Mouse (Mus musculus) midbrain, embryonic 10.5 days (tissue): ENCODE measurements around the gene Celf2. TPM values are rescaled to one million over a fixed set of nuclear protein-coding genes. Genes with fewer than 3 reads are reported as not detected.
A peak's percentile ranks its signal among the peaks of the same experiment; 100 is the strongest.

Source experiments
- DNase-seq: peaks from one replicate; pipeline ENCODE4 v3.0.0-alpha.2; 2017; ENCODE audit warnings: low spot score
- H3K27ac ChIP-seq: fragments of 300-500 bp; sonication (generic); replicated peaks from 2 replicates; pipeline ENCODE4 v1.5.1; 2016; ENCODE audit warnings: mild to moderate bottlenecking
- H3K27me3 ChIP-seq: fragments of 300-500 bp; sonication (generic); 2 replicates; pipeline ENCODE4 v1.6.1; 2016; ENCODE audit warnings: low read depth, mild to moderate bottlenecking; ENCODE audit not compliant: poor library complexity, severe bottlenecking
- H3K36me3 ChIP-seq: fragments of 300-500 bp; sonication (generic); 2 replicates; pipeline ENCODE4 v1.6.1; 2016; ENCODE audit warnings: mild to moderate bottlenecking, moderate library complexity
- H3K4me1 ChIP-seq: fragments of 300-500 bp; sonication (generic); 2 replicates; pipeline ENCODE4 v1.6.1; 2016
- H3K4me3 ChIP-seq: fragments of 300-500 bp; sonication (generic); 2 replicates; pipeline ENCODE4 v1.5.1; 2016; ENCODE audit warnings: mild to moderate bottlenecking, moderate library complexity
- H3K9me3 ChIP-seq: fragments of 300-500 bp; sonication (generic); replicated peaks from 2 replicates; pipeline ENCODE4 v1.6.1; 2016; ENCODE audit warnings: mild to moderate bottlenecking
- WGBS: fragments of 180-500 bp; shearing (Covaris S2); methylation state at CpG from one replicate; pipeline ENCODE4 v1.1.7; 2016; 5-methylcytosine and 5-hydroxymethylcytosine counted together
- polyA plus RNA-seq: library from polyadenylated mRNA; unstranded; fragments of >200 nt; fragmentation: Nextera tagmentation; extraction: Ambion mirVana; gene quantifications from 2 replicates; pipeline ENCODE4 v1.2.1, GENCODE M21; 2016

Gene Celf2
- polyA plus RNA-seq, 1 experiment from 2014 or later, result 63.6 TPM

DNA sequence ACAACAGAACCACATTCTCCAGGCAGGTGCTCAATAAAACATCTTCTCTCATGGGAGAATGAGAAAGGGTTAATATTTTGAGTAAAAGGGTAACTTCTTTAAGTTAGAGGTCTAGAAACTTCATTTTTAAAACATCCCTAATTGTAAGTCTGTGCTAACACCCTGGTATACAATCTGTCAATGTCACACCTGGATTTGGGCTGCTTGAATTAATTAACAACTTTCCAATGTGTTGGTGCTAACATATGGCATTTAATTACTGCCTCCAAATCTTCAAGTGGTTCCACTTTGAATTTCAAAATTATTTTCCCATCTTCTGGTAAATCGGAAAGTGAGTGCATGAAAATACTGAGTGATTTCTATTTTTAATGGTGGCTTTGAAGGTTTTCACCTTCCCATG, 890.9 kb downstream of the Celf2 start:
- Histone ChIP-seq H3K4me1 (peaks cover 11% of the 10 kb centered on the region), H3K27me3 (no peaks in the 10 kb centered on the region), H3K4me3 (no peak overlapping the region), H3K36me3 (peaks cover 19% of the 10 kb centered on the region), H3K27ac (no peak overlapping the region), H3K9me3 (no peaks in the 10 kb centered on the region)
- no peak for DNase-seq
- 90% methylated on average over 1 of the region's 1 CpGs for WGBS

DNA sequence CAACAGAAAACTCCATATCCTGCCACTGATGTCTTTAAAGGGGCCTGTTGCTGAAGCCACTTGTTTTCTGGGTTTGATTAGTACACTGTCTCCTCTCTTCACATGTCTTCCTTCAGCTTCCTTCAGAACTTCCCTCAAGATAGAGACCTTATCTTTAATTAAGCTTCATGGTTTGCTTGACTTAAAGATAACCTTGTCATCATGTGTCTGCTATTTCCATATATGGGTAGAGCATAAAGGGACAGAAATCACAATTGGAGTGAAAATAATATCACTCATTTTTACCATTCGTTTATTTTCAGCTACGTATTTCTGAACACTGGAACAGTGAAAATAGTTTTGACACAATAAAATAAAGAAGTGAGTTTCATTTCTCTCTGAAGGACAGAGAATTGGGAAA, 905.0 kb downstream of the Celf2 start:
- Histone ChIP-seq H3K9me3 (no peaks in the 10 kb centered on the region), H3K27me3 (no peaks in the 10 kb centered on the region), H3K27ac (no peak overlapping the region), H3K4me3 (no peak overlapping the region), H3K4me1 (peaks cover 12% of the 10 kb centered on the region), H3K36me3 (peaks cover 27% of the 10 kb centered on the region)
- DNase-seq, result no peak
- WGBS, result 96% methylated on average over 2 of the region's 2 CpGs

DNA sequence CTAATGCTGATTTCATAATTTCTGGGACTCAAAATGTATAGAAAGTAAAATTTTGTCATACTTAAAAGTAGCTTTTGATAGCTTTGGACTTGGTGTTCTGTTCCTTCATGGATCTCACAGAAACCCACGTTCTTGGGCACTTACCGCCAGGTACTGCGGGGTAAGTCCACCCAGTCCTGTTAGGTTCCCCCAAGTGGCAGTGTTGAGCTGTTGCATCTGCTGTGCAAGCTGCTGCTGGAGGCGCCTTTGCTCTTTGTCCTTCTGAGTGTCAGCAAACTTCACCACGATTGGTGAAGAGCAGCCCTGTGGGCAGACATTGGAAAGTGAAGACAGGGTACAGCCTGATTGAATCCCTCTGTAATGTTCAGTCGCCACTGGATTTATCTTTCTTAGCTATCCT, 905.5 kb downstream of the Celf2 start:
- WGBS, result 74% methylated on average over 6 of the region's 6 CpGs
- Histone ChIP-seq H3K9me3 (no peaks in the 10 kb centered on the region), H3K27ac (no peak overlapping the region), H3K27me3 (no peaks in the 10 kb centered on the region), H3K36me3 (peaks cover 30% of the 10 kb centered on the region), H3K4me1 (peaks cover 12% of the 10 kb centered on the region), H3K4me3 (no peak overlapping the region)
- no peak for DNase-seq

- DNase-seq, result no peak
- no peak overlapping the region for H3K27ac ChIP-seq
- H3K4me1 ChIP-seq, result no peaks in the 10 kb centered on the region
- H3K4me3 ChIP-seq, result no peak overlapping the region
- H3K36me3 ChIP-seq, result peaks cover 35% of the 10 kb centered on the region
- H3K27me3 ChIP-seq, result no peaks in the 10 kb centered on the region
- 84% methylated on average over 4 of the region's 4 CpGs for WGBS
- no peaks in the 10 kb centered on the region for H3K9me3 ChIP-seq
Observed at GRCm38 (mm10) chr2:6602163-6602562, 907.2 kb downstream of the Celf2 start.

- Histone ChIP-seq H3K36me3 (peaks cover 38% of the 10 kb centered on the region), H3K4me3 (no peak overlapping the region), H3K27me3 (no peaks in the 10 kb centered on the region), H3K4me1 (peaks cover 16% of the 10 kb centered on the region), H3K9me3 (no peaks in the 10 kb centered on the region), H3K27ac (no peak overlapping the region)
- WGBS, result 85% methylated on average over 1 of the region's 1 CpGs
- DNase-seq, result no peak
Observed at GRCm38 (mm10) chr2:6598879-6599167, 910.5 kb downstream of the Celf2 start.

DNA sequence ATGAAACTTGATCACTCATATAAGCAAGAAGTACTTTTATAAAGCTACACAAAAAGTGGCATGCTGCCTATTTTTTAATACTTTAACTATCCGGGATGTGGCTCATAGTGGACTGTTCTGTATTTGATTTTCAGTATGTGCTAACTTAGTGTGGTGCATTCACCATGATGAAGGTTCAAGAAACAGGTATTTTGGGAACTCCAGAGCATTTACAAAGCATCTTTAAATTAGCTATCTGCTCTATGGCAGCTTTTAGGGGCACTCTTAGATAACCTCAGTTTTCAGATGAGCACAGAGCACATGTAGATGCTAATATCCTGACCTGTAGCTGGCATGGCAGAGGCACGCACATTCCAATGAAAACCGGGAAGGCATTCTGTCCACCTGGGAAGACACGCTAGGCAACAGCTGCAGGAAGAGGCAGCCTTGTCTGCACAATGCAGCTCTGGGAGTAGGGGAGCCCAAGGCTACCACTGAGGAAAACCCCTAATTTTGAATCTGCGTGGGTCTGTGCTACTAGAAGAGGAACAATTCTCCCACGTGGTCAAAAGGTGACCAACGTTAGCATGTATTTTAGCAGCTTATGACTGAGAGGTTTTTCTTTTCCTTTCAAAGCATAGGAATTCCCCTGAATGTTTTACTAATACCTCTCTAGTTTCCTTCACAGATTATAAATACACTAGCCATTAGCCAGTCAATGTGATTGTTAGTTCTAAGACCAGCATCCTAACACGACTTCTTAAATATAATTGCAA, 911.1 kb downstream of the Celf2 start:
- no peak for DNase-seq
- Histone ChIP-seq H3K27ac (no peak overlapping the region), H3K4me1 (peaks cover 16% of the 10 kb centered on the region), H3K36me3 (peaks cover 32% of the 10 kb centered on the region), H3K4me3 (no peak overlapping the region), H3K9me3 (no peaks in the 10 kb centered on the region), H3K27me3 (no peaks in the 10 kb centered on the region)
- WGBS, result 84% methylated on average over 8 of the region's 8 CpGs

DNA sequence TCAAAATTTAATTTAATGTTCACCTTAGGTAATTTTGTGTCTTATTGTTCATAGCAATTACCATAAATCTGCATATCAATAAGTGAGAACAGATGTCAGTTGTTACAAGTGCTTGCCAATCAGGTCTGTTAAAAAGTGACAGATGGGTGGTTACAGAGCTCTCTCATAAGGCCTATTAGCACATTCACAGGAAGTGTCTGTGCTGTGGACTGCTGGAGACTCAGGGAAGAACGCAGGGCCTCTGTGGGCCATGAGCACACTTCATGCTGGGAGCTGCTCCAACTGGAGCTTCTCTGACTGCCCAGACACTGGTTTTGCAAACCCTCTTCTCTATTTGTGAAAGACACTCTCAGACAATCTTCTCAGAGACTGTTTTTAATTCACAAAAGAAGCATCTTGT, 914.6 kb downstream of the Celf2 start:
- Histone ChIP-seq H3K4me3 (no peak overlapping the region), H3K27me3 (no peaks in the 10 kb centered on the region), H3K27ac (peak overlapping the region; percentile 73), H3K36me3 (peaks cover 23% of the 10 kb centered on the region), H3K4me1 (peaks cover 16% of the 10 kb centered on the region), H3K9me3 (no peaks in the 10 kb centered on the region)
- no peak for DNase-seq
- WGBS, result 27% methylated on average over 1 of the region's 1 CpGs

DNA sequence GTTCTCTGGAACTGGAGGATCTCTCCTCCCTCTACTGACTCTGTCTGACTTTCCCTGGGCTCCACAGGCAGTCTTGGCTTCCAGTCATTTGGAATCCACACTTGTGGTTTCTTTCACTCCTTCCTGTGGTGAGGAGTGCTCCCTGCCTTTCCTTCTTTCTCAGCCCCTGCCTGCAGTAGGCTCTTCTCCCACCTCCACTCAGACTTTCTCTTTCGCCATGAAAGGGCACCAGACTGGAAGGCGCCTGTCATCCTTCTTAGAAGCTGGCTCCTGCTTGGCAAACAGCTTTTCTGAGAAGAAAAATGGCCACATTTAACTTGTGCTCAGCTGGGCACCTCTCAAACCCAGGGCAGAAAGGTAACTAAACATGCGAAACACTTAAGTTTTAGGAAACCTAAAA, 915.2 kb downstream of the Celf2 start:
- DNase-seq, result no peak
- no peak overlapping the region for H3K4me3 ChIP-seq
- H3K27ac ChIP-seq, result peak overlapping the region; percentile 78
- 62% methylated on average over 3 of the region's 3 CpGs for whole genome bisulfite sequencing
- peaks cover 16% of the 10 kb centered on the region for H3K4me1 ChIP-seq
- H3K36me3 ChIP-seq, result peaks cover 22% of the 10 kb centered on the region
- H3K27me3 ChIP-seq, result no peaks in the 10 kb centered on the region
- no peaks in the 10 kb centered on the region for H3K9me3 ChIP-seq

GRCm38 (mm10) chr2:6593739-6594138, 915.6 kb downstream of the Celf2 start:
- peaks cover 20% of the 10 kb centered on the region for H3K36me3 ChIP-seq
- WGBS, result 83% methylated on average over 14 of the region's 14 CpGs
- H3K4me3 ChIP-seq, result no peak overlapping the region
- H3K27me3 ChIP-seq, result no peaks in the 10 kb centered on the region
- H3K4me1 ChIP-seq, result peaks cover 16% of the 10 kb centered on the region
- no peaks in the 10 kb centered on the region for H3K9me3 ChIP-seq
- peak overlapping the region; percentile 78 for H3K27ac ChIP-seq
- DNase-seq, result no peak

DNA sequence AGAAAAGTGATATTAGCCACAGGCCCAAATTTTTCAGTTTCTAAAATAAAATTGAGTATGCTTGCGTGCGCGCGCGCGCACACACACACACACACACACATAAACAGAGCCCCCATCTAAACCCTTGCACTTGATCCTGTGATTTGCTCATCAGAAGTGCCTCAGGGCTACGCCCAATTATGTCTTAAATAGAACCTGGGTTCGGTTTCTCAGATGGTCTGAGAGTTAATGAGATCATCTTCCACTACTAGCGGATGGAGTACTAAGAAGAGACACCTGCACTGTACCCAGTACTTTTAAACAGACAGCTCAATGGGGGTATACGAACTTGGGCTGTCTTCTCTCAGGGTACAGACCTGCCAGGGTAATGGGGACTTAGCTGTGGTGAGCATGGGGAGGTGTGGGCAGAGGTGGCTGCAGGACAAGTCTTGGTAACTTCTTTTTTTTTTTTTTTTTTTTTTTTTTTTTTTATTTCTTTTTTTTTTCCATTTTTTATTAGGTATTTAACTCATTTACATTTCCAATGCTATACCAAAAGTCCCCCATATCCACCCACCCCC, 923.2 kb downstream of the Celf2 start:
- DNase-seq, result no peak
- Histone ChIP-seq H3K36me3 (peaks cover 14% of the 10 kb centered on the region), H3K4me1 (no peaks in the 10 kb centered on the region), H3K9me3 (no peaks in the 10 kb centered on the region), H3K27me3 (no peaks in the 10 kb centered on the region), H3K4me3 (no peak overlapping the region), H3K27ac (no peak overlapping the region)
- WGBS, result 93% methylated on average over 10 of the region's 10 CpGs

DNA sequence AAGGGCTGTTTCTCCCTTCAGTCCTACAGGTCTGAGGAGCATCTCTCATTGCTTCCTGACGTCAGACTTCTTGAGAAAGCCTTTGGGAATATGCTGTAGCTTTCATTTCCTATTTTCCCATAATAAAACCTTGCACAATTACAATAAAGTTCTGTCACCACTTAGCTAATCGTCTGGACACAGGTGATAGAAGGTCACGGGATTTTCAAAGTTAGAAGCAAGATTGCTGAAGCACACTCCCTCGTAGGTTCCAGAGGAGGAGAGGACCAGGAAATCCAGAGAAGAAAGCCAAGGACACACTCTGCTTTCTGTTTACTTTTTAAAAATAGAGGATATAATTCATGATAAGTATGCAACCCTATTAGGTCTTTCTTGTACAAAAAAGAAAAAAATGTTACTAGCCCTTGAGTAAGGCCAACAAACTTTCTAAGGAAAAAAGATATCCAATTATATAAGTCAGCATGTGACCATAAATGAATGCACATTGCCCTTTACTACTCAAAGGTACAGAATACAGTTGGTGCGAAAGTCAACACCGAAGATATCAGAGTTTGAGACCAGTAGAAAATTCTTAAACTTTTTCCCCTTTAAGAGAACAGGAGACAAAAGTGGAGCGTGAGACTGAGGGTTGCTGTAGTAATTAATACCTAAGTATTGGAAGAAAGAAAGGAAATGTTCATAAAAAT, 924.2 kb downstream of the Celf2 start:
- Histone ChIP-seq H3K4me1 (no peaks in the 10 kb centered on the region), H3K9me3 (no peaks in the 10 kb centered on the region), H3K27me3 (no peaks in the 10 kb centered on the region), H3K36me3 (peaks cover 14% of the 10 kb centered on the region), H3K4me3 (no peak overlapping the region), H3K27ac (no peak overlapping the region)
- DNase-seq, result no peak
- WGBS, result 89% methylated on average over 7 of the region's 7 CpGs

- Histone ChIP-seq H3K4me3 (no peak overlapping the region), H3K36me3 (peaks cover 14% of the 10 kb centered on the region), H3K27ac (no peak overlapping the region), H3K4me1 (no peaks in the 10 kb centered on the region), H3K27me3 (no peaks in the 10 kb centered on the region), H3K9me3 (no peaks in the 10 kb centered on the region)
- no peak for DNase-seq
Observed at GRCm38 (mm10) chr2:6582711-6583110, 926.7 kb downstream of the Celf2 start.

DNA sequence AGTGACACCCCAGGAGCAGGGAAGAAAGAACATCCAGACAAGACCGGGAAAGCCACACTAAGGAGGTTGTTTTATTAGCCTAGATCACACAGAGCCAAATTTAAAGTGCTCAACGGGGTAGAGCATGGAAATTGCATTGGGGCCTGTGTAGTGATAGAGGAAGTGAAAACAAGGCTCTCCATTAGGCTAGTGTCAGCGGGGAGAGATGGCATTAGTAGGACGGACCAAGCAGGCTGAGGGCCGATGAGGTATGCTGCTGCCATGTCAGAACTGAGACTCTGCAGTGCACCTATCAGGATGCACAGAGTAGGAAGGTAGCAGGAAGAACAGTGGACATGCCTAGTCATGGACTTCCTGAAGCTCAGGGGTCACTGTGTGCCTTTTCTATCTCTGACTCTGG, 929.3 kb downstream of the Celf2 start:
- H3K27me3 ChIP-seq, result no peaks in the 10 kb centered on the region
- no peaks in the 10 kb centered on the region for H3K9me3 ChIP-seq
- H3K27ac ChIP-seq, result no peak overlapping the region
- no peak for DNase-seq
- 79% methylated on average over 5 of the region's 5 CpGs for WGBS
- no peak overlapping the region for H3K4me3 ChIP-seq
- H3K36me3 ChIP-seq, result peaks cover 10% of the 10 kb centered on the region; the same call in 1 of the 2 replicates
- no peaks in the 10 kb centered on the region for H3K4me1 ChIP-seq
